Mouse (Mus musculus): Measurements from ENCODE around the gene Ccpg1.
A peak's percentile ranks its signal among the peaks of the same experiment; 100 is the strongest.

The Ccpg1 gene

GRCm38 (mm10) chr9:73048927-73049326 lies 63.7 kb downstream of the Ccpg1 start:
- DNase-seq = no peak

DNA sequence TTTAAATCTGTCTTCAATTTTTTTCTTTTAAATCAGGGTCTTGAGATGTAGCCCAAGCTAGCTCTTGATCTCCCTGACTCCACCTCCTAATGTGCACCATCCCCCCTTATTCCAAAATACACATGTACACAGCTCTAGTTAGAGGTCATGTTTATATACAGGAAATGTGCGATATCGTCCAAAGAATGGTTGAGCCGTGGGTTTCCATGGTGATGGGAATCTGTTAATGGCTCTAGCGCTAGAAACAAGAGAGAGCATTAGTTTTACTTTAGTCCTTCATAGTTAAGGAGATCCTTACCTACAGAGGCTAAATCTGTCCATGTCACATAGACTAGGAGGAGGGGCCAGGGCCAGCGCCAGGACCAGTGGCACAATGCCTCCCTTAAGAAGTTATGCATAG lies 64.6 kb downstream of the Ccpg1 start:
- DNase-seq = no peak

- no peak for DNase-seq
These were observed 65.4 kb downstream of the Ccpg1 start for GRCm38 (mm10) chr9:73050606-73051005.

DNA sequence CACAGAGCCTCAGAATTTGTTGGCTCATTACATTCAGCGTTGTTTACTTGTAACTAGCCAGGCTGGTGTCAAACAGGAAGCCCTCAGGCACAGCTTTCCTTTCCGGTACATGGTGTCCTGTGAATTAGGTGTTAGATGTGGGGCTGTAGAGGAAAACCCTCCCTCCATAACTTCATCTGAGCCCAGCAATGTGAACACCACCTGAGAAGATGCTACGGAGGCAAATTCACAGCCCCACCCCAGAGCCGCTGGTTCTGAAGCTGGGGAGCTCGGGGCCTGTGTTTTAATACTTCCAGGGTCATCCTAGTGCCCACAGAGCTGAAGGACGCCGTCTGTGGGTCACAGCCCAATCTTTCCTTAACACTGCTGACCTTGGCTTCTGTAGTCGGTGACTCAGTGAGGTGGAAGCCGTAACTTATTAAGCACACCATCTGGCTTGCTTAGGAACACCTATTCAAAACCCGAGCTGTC lies 70.2 kb downstream of the Ccpg1 start:
- DNase-seq = no peak

DNA sequence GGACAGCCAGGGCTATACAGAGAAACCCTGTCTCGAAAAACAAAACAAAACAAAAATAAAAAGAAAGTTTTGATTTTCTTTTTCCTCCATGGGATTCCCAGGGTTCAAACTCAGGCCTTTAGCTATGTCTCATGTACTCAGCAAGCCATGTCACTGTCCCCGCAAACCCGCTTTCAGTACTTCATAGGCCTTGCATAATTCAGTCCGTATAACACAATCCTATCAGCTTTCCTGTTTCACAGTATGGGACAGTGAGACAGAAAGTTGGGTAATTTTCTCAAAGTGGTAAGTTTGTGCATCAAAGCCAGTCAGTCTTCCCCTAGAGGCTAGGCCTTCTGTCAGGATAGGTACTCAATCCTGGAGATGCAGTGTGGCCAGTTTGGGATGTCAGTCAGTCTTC lies 74.0 kb downstream of the Ccpg1 start:
- DNase-seq = no peak

- peak; percentile 57 for DNase-seq
These were observed 78.5 kb downstream of the Ccpg1 start for GRCm38 (mm10) chr9:73063621-73064290.
